Mouse (Mus musculus) liver, embryonic 15.5 days (tissue): ENCODE measurements around the gene Shld1. TPM values are rescaled to one million over a fixed set of nuclear protein-coding genes. Genes with fewer than 3 reads are reported as not detected.

Experiments
- ATAC-seq: fragments of 200-750 bp; cut with Nextera tagmentation; 2 replicates; pipeline ENCODE4 v1.8.0; 2017; ENCODE audit warnings: moderate number of reproducible peaks, mild to moderate bottlenecking, moderate library complexity; ENCODE audit not compliant: insufficient read depth
- H3K27ac ChIP-seq: fragments of 300-500 bp; sonication (generic); replicated peaks from 2 replicates; pipeline ENCODE4 v1.5.1; 2015; ENCODE audit warnings: mild to moderate bottlenecking, inconsistent platforms
- H3K27me3 ChIP-seq: fragments of 300-500 bp; sonication (generic); 2 replicates; pipeline ENCODE4 v1.6.1; 2015; ENCODE audit warnings: mild to moderate bottlenecking, inconsistent platforms
- H3K36me3 ChIP-seq: fragments of 300-500 bp; sonication (generic); replicated peaks from 2 replicates; pipeline ENCODE4 v1.6.1; 2015; ENCODE audit warnings: moderate library complexity, mild to moderate bottlenecking, inconsistent platforms
- H3K4me1 ChIP-seq: fragments of 300-500 bp; sonication (generic); replicated peaks from 2 replicates; pipeline ENCODE4 v1.6.1; 2015; ENCODE audit warnings: inconsistent platforms
- H3K4me2 ChIP-seq: fragments of 300-500 bp; sonication (generic); 2 replicates; pipeline ENCODE4 v1.6.1; 2015; ENCODE audit warnings: moderate library complexity, mild to moderate bottlenecking, inconsistent platforms
- H3K4me3 ChIP-seq: fragments of 300-500 bp; sonication (generic); replicated peaks from 2 replicates; pipeline ENCODE4 v1.5.1; 2015; ENCODE audit warnings: mild to moderate bottlenecking, inconsistent platforms
- H3K9ac ChIP-seq: fragments of 300-500 bp; sonication (generic); 2 replicates; pipeline ENCODE4 v1.6.1; 2015; ENCODE audit warnings: moderate library complexity, mild to moderate bottlenecking, inconsistent platforms
- H3K9me3 ChIP-seq: fragments of 300-500 bp; sonication (generic); replicated peaks from 2 replicates; pipeline ENCODE4 v1.6.1; 2016; ENCODE audit warnings: inconsistent platforms
- WGBS: fragments of 180-500 bp; shearing (Covaris S2); methylation state at CpG from one replicate; pipeline ENCODE4 v1.1.7; 2015; ENCODE audit warnings: mixed read lengths; ENCODE audit not compliant: insufficient replicate concordance; 5-methylcytosine and 5-hydroxymethylcytosine counted together
- polyA plus RNA-seq: library from polyadenylated mRNA; unstranded; fragments of >200 nt; fragmentation: Nextera tagmentation; extraction: Ambion mirVana; gene quantifications from 2 replicates; pipeline ENCODE4 v1.2.1, GENCODE M21; 2015

Shld1 gene
- polyA plus RNA-seq, 1 experiment from 2014 or later: 10.5 TPM

DNA sequence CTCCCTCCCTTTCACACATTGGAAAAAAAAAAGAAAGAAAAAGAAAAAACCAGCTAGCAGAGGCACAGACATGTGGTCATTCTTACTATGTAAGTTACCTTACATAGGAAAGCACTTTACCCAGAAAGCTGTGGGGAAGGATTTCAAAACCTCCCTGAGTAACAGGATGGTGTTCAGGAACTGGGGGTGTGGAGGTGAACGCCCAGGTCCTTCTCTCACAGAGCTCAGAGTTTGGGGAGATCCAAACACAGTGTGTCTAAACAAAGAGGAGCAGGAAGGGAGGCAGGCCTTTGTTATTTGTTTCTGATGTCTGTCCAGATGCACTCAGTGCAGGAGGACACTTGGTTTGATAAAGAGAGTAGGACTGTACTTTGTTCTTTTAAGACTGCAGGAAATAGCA lies 5.6 kb downstream of the Shld1 start:
- peaks cover 92% of the 10 kb centered on the region for H3K4me1 ChIP-seq
- WGBS: 33% methylated on average over 1 of the region's 1 CpGs
- no peak overlapping the region for H3K9ac ChIP-seq

GRCm38 (mm10) chr2:132693980-132694379 lies 7.2 kb downstream of the Shld1 start:
- no peaks in the 10 kb centered on the region for H3K27me3 ChIP-seq
- H3K4me3 ChIP-seq: no peak overlapping the region
- H3K4me2 ChIP-seq: no peak overlapping the region; the same call in 1 of the 2 replicates
- H3K4me1 ChIP-seq: peaks cover 95% of the 10 kb centered on the region
- H3K36me3 ChIP-seq: no peaks in the 10 kb centered on the region; the same call in 1 of the 2 replicates
- ATAC-seq: no peak
- WGBS: 59% methylated on average over 3 of the region's 3 CpGs
- peak overlapping the region; percentile 94 for H3K27ac ChIP-seq
- H3K9ac ChIP-seq: peak overlapping the region; percentile 21; the same call in 1 of the 2 replicates
- H3K9me3 ChIP-seq: no peaks in the 10 kb centered on the region

More for the DNA sequence above, 5.6 kb downstream of the Shld1 start:
- no peak for ATAC-seq
- H3K36me3 ChIP-seq: no peaks in the 10 kb centered on the region
- H3K27ac ChIP-seq: peak overlapping the region; percentile 94
- no peaks in the 10 kb centered on the region for H3K9me3 ChIP-seq
- H3K27me3 ChIP-seq: no peaks in the 10 kb centered on the region
- peak overlapping the region; percentile 8; the same call in 1 of the 2 replicates for H3K4me3 ChIP-seq
- peak overlapping the region; percentile 23 for H3K4me2 ChIP-seq

DNA sequence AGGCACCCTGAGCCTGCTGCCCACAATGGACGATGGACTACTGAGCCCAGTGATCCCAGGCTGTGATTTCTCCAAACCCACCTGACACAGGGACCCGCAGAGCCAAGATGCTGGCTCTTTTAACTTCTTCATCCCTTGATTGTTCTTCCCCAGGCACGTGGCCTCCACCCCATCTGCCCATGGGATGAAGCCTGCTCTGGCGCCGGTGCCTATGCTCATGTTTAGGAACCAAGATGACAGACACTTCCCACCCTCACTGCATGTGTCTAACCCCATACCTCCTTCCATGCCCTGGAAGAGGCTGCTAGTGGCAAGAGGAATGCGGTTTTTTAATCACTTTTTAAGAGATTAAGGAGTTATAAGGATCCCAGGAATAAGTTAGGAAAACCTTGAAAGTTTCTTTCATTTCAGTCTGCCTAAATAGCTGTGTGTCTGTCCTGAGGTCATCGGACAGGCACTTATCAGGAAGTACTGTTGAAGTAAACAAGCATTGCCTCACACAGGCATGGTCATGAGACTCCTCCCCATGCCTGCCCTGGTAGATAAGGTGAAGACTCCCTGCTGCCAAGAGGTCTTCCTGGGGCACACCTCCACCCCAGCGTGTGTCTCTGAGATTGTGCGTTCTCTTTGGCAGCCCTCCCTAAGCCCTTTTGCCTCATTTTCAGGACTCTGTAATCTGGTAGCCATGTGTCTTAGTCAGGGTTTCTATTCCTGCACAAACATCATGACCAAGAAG lies 8.8 kb downstream of the Shld1 start:
- H3K4me1 ChIP-seq: peaks cover 88% of the 10 kb centered on the region
- no peaks in the 10 kb centered on the region for H3K27me3 ChIP-seq
- WGBS: 30% methylated on average over 9 of the region's 9 CpGs
- peak; percentile 95 for ATAC-seq
- no peaks in the 10 kb centered on the region for H3K9me3 ChIP-seq
- H3K4me2 ChIP-seq: peak overlapping the region; percentile 62
- peak overlapping the region; percentile 94 for H3K27ac ChIP-seq
- peak overlapping the region; percentile 20 for H3K4me3 ChIP-seq
- peak overlapping the region; percentile 61 for H3K9ac ChIP-seq
- no peaks in the 10 kb centered on the region; the same call in 1 of the 2 replicates for H3K36me3 ChIP-seq

DNA sequence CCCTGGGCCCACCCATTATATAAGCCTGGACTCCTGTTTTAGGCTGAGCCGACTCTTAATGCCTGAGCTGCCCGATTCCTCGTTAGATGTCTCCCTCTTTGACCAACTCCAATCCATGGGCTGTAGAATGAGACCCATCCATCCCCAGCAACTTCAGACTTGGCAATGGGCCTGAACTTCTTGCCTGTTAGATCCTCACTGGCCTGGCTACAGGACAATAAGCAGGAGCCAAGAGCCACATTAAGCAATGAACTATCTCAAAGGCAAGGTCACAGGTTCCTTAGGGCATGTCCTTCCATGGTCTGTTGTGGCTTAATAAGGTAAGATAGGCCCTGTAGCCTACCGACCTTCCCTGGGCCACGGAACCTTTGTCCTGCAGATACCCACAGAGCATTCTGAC lies 9.8 kb downstream of the Shld1 start:
- WGBS: 77% methylated on average over 5 of the region's 5 CpGs
- peak overlapping the region; percentile 94 for H3K27ac ChIP-seq
- no peaks in the 10 kb centered on the region for H3K9me3 ChIP-seq
- peaks cover 90% of the 10 kb centered on the region for H3K4me1 ChIP-seq
- H3K4me3 ChIP-seq: no peak overlapping the region
- peak overlapping the region; percentile 37; the same call in 1 of the 2 replicates for H3K9ac ChIP-seq
- no peak for ATAC-seq
- peak overlapping the region; percentile 42 for H3K4me2 ChIP-seq
- H3K36me3 ChIP-seq: no peaks in the 10 kb centered on the region; the same call in 1 of the 2 replicates
- H3K27me3 ChIP-seq: no peaks in the 10 kb centered on the region

DNA sequence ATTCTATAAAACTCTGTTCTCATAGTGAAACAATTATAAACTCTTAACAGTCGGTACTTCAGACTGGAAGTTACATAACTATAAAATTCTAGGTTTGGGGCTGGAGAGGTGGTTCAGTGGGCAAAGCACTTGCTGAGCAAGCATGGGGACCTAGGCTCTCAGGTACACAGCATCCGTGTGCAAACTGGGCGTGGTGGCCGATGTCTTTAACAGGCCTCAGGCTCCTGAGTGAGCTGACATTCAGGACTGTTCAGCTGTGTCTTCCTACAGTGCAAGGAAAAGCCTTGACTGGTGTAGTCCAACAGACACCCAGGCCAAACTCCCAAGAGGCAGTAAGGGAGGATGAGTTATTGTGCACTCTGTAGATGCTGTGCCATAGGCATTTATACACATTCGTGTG lies 10.5 kb downstream of the Shld1 start:
- no peaks in the 10 kb centered on the region for H3K9me3 ChIP-seq
- H3K27me3 ChIP-seq: no peaks in the 10 kb centered on the region
- H3K36me3 ChIP-seq: no peaks in the 10 kb centered on the region; the same call in 1 of the 2 replicates
- peaks cover 89% of the 10 kb centered on the region for H3K4me1 ChIP-seq
- peak overlapping the region; percentile 49 for H3K4me2 ChIP-seq
- ATAC-seq: 0 out of 2 replicates have a peak, but pooled peaks have one; percentile 11
- H3K9ac ChIP-seq: peak overlapping the region; percentile 37; the same call in 1 of the 2 replicates
- H3K27ac ChIP-seq: peak overlapping the region; percentile 94
- no peak overlapping the region for H3K4me3 ChIP-seq
- 77% methylated on average over 5 of the region's 5 CpGs for WGBS

DNA sequence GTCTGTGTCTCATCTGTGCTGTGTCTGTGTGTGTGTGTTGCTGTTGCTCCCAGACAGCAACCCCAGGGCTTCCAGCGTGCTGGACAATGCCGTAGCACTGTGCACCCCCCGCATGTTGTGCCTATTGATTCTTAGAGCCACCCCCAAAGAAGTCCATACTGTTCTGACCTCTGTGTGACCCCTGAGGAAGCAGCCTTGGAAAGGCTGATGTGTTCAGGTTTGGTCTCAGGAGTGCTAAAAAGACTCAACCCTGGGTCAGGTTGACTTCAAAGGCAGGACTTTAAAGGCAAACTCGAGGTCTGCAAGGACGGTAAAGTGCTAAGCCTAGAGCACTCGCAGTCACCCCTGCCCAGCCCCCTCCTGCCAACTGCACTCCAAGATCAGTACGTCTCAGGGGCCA lies 11.0 kb downstream of the Shld1 start:
- Histone ChIP-seq H3K27ac (peak overlapping the region; percentile 94), H3K9ac (peak overlapping the region; percentile 37; the same call in 1 of the 2 replicates), H3K4me1 (peaks cover 84% of the 10 kb centered on the region), H3K4me2 (peak overlapping the region; percentile 49), H3K27me3 (no peaks in the 10 kb centered on the region), H3K4me3 (no peak overlapping the region), H3K9me3 (no peaks in the 10 kb centered on the region), H3K36me3 (no peaks in the 10 kb centered on the region; the same call in 1 of the 2 replicates)
- 74% methylated on average over 7 of the region's 7 CpGs for WGBS
- no peak for ATAC-seq

- Histone ChIP-seq H3K4me2 (peak overlapping the region; percentile 49; the same call in 1 of the 2 replicates), H3K36me3 (no peaks in the 10 kb centered on the region; the same call in 1 of the 2 replicates), H3K27ac (peak overlapping the region; percentile 94), H3K4me3 (no peak overlapping the region), H3K9me3 (no peaks in the 10 kb centered on the region), H3K27me3 (no peaks in the 10 kb centered on the region), H3K4me1 (peaks cover 77% of the 10 kb centered on the region), H3K9ac (peak overlapping the region; percentile 5; the same call in 1 of the 2 replicates)
- 81% methylated on average over 6 of the region's 6 CpGs for WGBS
- no peak for ATAC-seq
Measured at GRCm38 (mm10) chr2:132698420-132698819, 11.7 kb downstream of the Shld1 start.

- H3K36me3 ChIP-seq: no peaks in the 10 kb centered on the region; the same call in 1 of the 2 replicates
- ATAC-seq: no peak
- H3K27me3 ChIP-seq: no peaks in the 10 kb centered on the region
- WGBS: 89% methylated on average over 4 of the region's 4 CpGs
- no peak overlapping the region for H3K4me3 ChIP-seq
- H3K27ac ChIP-seq: 0 out of 2 replicates have a peak overlapping the region, but pooled peaks have one; percentile 15
- no peak overlapping the region for H3K9ac ChIP-seq
- no peak overlapping the region for H3K4me2 ChIP-seq
- no peaks in the 10 kb centered on the region for H3K9me3 ChIP-seq
- peaks cover 53% of the 10 kb centered on the region for H3K4me1 ChIP-seq
Measured at GRCm38 (mm10) chr2:132700921-132701320, 14.2 kb downstream of the Shld1 start.

GRCm38 (mm10) chr2:132701451-132701886 lies 14.7 kb downstream of the Shld1 start:
- Histone ChIP-seq H3K4me1 (peaks cover 49% of the 10 kb centered on the region), H3K36me3 (no peaks in the 10 kb centered on the region; the same call in 1 of the 2 replicates), H3K27ac (no peak overlapping the region), H3K4me2 (no peak overlapping the region), H3K27me3 (no peaks in the 10 kb centered on the region), H3K4me3 (no peak overlapping the region), H3K9ac (no peak overlapping the region), H3K9me3 (no peaks in the 10 kb centered on the region)
- WGBS: 17% methylated on average over 7 of the region's 7 CpGs
- ATAC-seq: peak; percentile 32

GRCm38 (mm10) chr2:132705251-132705992 lies 18.7 kb downstream of the Shld1 start:
- 69% methylated on average over 10 of the region's 10 CpGs for WGBS
- no peak for ATAC-seq
- no peaks in the 10 kb centered on the region for H3K36me3 ChIP-seq

DNA sequence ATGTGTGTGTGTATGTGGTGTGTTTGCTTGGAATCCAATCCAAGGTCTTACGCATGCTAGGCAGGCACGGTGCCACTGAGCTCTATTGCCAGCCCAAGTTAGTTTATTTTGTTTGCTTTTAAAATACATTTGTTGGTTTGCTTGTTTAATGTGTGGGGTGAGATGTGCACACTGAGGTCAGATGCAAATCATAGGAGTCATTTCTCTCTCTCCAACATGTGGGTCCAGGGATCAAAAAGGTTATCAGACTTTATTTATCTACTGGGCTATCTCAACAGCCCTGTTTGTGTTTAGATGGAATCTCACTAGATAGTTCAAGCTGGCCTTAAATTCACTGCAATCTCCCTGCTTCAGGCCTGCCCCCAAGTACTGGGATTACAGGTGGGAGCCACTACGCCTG lies 19.6 kb downstream of the Shld1 start:
- Histone ChIP-seq H3K9me3 (no peaks in the 10 kb centered on the region), H3K27ac (no peak overlapping the region), H3K36me3 (no peaks in the 10 kb centered on the region), H3K4me1 (peaks cover 7% of the 10 kb centered on the region), H3K27me3 (peaks cover 5% of the 10 kb centered on the region; the same call in 1 of the 2 replicates), H3K9ac (no peak overlapping the region), H3K4me2 (no peak overlapping the region), H3K4me3 (no peak overlapping the region)
- WGBS: 60% methylated on average over 3 of the region's 3 CpGs
- ATAC-seq: no peak

More at GRCm38 (mm10) chr2:132705251-132705992, 18.7 kb downstream of the Shld1 start:
- Histone ChIP-seq H3K9ac (no peak overlapping the region), H3K4me3 (no peak overlapping the region), H3K4me1 (peaks cover 16% of the 10 kb centered on the region), H3K4me2 (no peak overlapping the region), H3K9me3 (no peaks in the 10 kb centered on the region), H3K27me3 (peaks cover 5% of the 10 kb centered on the region; the same call in 1 of the 2 replicates), H3K27ac (no peak overlapping the region)
